Mouse (Mus musculus): ENCODE measurements at regions not wholly inside any gene's neighbourhood (a gene's known extent, or its start where the extent isn't known, plus 50 kb on each side); places are given as distances from the start of the nearest gene placed in this dataset.

DNA sequence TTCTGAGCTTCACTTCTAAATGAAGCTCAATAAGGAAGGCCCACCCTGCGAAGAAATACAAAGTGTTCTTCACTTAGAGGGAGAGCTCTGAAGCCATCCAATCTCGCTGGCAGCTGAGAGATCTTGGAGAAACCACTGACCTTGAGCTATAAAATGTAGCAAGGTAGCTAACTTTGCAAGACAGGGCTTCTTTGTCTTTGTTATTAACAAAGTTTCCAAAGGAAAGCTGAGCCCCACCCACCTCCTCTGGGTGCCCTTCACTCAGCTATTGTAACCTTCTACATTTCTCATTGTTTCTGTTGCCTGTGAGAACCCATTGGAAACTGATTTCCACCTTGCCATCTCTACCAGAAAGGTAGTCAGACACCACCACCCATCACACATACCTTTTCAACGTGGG is 57.2 kb upstream of the Usp9x start:
- no peak for DNase-seq

- no peak for DNase-seq
Measured at GRCm38 (mm10) chrX:13013086-13013485, 58.2 kb upstream of the Usp9x start.

GRCm38 (mm10) chrX:12990777-12991176 is 80.5 kb upstream of the Usp9x start:
- no peak for DNase-seq

GRCm38 (mm10) chrX:12977676-12978075 is 93.6 kb upstream of the Usp9x start:
- no peak for DNase-seq

GRCm38 (mm10) chrX:12968979-12969746 is 102.1 kb upstream of the Usp9x start:
- DNase-seq, result no peak

DNA sequence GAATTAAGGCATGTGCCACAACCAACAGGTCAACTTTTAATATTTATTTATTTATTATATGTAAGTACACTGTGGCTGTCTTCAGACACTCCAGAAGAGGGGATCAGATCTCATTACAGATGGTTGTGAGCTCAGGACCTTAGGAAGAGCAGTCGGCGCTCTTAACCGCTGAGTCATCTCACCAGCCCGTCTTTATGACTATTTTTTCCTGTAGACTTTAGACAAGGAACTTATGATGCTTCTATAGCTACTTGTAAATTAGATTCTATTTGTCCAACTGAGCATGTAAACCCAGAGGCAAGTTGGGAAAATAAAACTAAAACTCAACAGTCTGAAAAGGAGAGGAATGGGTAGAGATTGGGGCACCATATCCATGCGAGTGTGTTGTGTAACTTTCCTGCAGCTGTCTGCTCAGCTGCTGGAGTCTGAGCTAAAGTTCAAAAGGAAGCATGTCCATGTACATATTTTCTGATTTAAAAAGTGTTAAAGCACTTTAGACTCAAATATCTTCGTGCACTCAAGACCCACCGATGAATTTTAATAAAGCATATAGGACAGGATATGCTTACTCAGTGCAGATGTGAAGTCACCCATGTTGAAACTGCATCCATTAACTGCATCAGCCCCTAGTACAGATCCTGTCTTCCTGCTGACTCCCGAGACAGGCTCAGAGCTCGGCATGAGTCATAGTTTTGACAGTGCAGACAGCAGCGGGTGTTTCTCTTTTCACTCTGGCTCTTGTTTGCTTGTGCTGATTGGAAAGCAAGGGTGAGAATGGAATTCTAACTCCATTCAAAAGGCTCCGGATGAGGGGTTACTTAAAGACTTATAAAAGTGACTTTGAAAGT is 111.6 kb upstream of the Usp9x start:
- no peak for DNase-seq

DNA sequence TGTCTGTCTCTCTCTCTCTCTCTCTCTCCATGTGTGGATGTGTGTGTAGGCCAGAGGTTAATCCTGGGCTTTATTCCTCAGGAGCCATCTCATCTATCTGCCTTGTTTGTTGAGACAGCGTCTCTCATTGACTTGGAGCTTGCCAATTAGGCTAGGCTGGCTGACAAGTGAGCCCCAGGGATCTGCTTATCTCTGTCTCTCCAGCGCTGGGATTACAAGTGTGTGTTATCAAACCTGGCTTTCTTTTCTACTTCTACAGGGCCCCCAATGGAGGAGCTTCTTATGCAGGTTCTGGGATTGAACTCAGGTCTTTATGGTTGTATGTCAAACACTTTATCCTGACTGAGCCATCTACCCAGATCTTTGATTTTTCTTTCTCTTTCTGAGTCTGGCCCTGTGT is 112.4 kb upstream of the Usp9x start:
- DNase-seq, result no peak

GRCm38 (mm10) chrX:12950928-12951660 is 120.2 kb upstream of the Usp9x start:
- peak; percentile 45 for DNase-seq

GRCm38 (mm10) chrX:12942451-12942850 is 128.8 kb upstream of the Usp9x start:
- DNase-seq, result no peak

- DNase-seq, result peak; percentile 37
Measured at GRCm38 (mm10) chrX:12936406-12937172, 134.7 kb upstream of the Usp9x start.

- no peak for DNase-seq
Measured at GRCm38 (mm10) chrX:12933294-12933807, 137.9 kb upstream of the Usp9x start.

DNA sequence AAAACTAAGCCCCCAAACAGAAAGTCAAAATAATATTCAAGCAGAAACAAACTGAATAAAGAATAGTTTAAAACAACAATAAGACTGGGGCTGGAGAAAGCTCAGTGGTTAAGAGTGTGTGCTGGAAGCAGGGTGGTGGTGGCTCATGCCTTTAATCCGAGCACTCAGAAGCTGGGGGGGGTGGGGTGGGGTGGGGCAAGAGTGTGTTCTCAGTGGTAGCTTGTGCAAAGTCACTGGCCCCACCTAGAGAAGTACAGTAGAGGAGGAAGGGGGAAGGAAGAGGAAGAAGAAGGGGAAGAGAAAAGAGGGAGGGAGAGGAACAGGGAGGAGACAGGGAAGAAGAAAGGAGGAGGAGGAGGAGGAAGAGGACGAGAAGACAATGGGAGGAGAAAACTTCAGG is 141.1 kb upstream of the Usp9x start:
- DNase-seq, result no peak

- DNase-seq, result no peak
Measured at GRCm38 (mm10) chrX:12927797-12928589, 143.3 kb upstream of the Usp9x start.

GRCm38 (mm10) chrX:12924705-12925644 is 146.3 kb upstream of the Usp9x start:
- DNase-seq, result no peak

- no peak for DNase-seq
Measured at GRCm38 (mm10) chrX:12919576-12919975, 151.7 kb upstream of the Usp9x start.

DNA sequence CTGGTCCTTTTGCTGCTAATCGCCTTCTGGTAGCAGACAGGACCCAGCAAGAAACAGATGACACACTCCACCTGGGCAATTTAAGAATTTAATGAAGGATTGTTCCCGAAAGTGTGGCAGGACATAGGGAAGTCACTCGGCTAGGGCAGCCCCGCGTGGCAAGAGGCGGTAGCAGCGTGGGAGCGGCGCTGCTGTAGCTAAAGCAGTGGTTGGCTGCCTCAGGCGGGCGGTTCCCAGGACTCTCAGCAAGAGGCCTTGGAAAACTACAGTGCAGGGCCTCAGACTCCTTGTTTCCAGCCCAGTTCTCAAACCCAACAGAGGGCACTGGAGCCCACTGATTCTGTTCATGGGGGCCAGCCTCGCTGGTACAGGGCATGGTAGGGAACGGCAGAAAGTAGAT is 154.2 kb upstream of the Usp9x start:
- DNase-seq, result peak; percentile 55

DNA sequence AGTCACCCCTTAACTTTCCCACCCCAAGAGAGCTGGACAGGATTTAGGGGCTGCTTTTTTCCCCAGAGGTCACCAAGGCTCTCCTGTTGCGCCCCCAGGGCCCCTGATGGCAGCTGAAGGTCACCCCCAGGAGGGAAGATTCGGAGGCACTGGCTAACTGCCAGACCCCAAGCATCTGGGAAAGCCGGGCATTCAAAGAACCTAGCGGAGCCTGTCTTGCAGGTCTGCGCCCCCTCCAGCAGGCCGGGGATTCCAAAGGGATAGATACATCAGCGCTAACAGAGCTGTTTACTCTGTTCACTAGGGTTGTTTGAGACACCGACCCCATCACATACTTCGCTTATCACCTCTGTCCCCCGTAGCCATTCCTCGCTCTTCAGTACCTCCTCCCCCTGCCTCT is 154.6 kb upstream of the Usp9x start:
- DNase-seq, result no peak

DNA sequence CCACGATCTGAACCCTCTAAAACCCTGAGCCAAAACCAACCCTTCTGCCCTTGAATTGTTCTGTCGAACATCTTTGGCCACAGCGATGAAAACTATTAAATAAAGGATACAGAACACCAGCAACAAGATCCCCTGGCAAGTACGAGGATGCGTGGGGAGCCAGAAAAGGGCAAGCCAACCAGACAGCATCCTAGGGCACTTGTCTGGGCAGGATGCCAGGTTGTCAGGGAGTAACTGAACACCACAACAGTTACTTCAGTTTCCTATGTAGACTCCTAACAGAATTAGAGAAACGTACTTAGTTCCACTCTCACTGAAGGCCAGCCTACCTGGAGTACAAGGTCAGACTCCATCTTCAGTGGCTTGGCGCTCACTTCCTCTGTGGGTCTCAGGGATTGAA is 138.4 kb upstream of the Med14 start:
- DNase-seq, result no peak

DNA sequence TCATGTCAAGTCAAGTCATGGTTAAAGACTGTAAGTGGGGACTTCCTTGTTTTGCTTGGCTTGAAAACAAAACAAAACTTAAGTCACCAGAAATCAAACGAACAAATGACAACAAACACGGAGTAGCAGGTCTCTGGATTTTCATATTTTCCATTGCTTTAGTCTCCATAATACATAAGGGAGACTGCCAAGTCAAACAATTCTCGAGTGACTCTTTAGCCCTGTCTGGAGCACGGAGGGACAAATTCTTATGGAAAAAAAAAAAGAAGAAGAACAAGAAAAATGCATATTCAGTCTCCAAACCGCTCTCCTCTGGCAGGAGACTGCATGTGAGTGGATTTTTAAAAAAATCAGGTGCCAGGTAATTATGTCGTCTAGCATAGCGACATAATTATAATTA is 129.6 kb upstream of the Med14 start:
- DNase-seq, result no peak

- DNase-seq, result no peak
Measured at GRCm38 (mm10) chrX:12889482-12889808, 127.6 kb upstream of the Med14 start.

All from adrenal gland, postnatal 25 days (tissue).